Mouse (Mus musculus): ENCODE measurements at regions not wholly inside any gene's neighbourhood (a gene's known extent, or its start where the extent isn't known, plus 50 kb on each side); places are given as distances from the start of the nearest gene placed in this dataset.

DNA sequence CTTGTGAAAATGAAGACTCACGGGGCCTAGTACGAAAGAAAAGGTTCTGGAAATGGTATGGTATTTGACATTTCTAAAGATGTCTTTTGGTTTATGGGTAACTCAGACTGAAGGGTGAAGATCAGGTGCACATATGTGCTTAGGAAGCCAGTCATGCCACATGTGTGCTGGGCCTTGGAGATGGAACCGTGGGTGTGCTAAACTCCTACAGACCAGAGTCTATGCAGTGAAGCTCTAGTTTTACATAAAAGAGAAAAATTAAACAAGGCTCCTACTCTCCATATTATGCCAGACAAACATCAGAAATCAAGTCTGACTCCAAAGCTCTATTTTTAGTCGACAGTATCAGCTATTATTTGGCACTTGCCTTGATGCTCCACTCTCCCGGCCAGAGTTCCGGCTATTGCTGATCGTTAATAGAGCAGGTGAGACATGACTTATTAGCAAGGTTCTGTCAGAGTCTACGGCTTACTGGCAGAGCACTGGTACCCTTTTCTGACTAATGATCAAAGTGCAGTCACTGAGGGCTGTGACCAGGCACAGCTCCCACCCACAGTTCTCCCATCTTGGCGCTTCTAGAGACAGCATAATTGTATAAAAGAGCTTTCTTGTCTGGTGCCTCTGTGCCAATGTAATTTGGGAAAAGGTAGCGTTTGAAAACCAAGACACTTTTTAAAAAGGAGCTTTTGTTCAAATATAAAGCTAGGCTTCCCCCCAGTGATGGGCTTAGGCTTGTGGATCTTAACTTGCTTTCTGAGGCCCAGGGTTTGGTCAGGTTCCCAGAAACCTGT, 119.2 kb upstream of the Ccdc122 start:
- DNase-seq: no peak

DNA sequence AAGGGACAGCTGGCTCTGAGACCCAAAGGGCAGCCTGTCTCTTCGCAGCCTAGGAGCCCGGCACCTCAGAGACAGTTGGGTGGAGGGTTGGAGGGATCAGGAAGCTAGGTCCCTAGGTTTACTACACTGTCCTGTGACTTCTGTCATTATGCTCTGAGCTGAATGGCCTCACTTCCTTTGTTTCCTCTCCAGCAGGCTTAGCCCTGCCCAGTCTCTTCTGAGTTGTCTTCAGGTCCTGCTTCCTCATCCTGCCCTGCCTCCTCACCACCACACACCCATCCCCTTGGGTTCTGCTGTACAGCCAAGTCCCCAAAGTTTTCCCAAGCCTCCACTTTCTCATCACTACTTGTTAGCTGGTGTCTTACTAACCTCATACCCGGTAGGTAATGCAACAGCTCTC, 122.7 kb upstream of the Ccdc122 start:
- DNase-seq: no peak

GRCm38 (mm10) chr14:76912301-76913001, 124.1 kb upstream of the Ccdc122 start:
- DNase-seq: peak; percentile 52 to 69

GRCm38 (mm10) chr14:76911271-76911670, 125.3 kb upstream of the Ccdc122 start:
- DNase-seq: no peak

GRCm38 (mm10) chr14:76910186-76910585, 126.4 kb upstream of the Ccdc122 start:
- DNase-seq: no peak

DNA sequence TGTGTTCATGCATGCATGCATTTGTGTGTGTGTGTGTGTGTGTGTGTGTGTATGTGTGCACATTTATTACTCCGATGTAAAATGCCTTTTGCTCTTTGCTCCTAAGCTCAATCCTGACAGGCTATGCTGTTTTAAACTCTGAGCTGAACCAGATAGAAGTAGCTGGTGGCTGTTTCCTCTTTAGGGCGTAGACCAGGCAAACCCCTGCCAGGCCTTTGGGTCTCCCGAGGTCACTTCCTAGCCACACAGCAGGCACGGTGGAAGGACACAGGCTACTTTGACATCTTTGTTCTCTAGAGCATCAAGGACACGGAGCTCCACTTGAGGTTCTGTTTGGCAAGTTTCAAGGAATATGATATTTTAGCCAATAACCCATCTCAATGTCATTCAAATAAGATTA, 128.6 kb upstream of the Ccdc122 start:
- peak; percentile 31 to 52 for DNase-seq

- DNase-seq: no peak
These were observed 133.4 kb upstream of the Ccdc122 start for GRCm38 (mm10) chr14:76902962-76903757.

DNA sequence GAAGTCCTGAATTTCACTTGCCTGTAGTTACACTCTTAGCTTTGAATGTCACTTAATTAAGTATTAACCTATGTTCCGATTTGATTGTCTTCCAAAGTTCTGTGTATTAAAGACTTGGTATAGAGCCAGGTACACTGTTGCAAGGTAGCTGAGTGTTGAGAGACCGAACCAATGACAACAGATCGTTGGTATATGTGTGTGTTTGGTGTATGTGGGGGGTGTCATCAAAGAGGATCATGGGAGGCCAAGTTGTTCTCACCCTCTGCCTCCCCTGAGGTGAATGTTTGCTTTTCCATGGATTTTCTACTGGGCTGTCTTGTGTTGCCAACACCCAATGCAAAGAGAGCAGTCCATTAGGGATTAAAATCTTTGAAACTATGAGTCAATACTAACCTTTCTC, 135.1 kb upstream of the Ccdc122 start:
- no peak for DNase-seq

DNA sequence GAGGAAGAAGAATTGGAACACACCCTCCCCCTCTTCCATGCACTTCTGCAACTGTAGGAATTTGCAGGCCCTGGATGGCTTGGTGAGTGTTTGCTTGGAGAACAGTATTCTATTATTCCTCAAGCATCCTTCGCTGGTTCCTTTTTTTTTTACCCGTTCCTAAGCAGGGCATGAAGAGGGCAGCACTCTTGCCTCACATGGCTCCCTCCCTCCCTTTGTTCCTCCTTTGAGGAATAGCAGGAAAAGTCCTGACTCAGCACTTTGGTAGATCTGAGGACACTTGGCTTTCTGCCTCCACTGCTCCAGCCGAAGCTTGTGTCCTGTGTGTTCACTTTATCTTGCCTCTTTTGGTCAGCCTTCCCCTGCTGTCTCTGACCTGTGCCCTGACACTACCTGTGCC, 137.2 kb upstream of the Ccdc122 start:
- DNase-seq: peak in 1 of 2 experiments; percentile 27

DNA sequence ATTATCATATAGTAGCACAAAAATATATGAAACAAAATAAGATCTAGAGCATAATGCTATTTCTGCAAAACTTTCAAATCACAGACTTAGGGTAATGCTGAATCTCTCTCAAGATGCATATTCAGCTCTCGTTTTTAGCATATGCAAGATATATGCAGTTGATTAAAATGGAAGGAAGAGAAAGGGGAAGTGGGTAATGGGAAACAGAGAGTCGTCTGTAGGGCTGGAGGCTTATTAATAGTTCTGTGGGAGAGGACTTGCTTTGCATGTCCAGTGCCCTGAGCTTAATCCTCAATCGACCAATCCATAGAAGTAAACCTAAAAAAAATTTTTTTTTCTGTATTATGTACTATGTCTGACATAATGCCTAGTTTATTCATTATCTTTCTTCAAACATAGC, 148.9 kb upstream of the Ccdc122 start:
- DNase-seq: no peak

DNA sequence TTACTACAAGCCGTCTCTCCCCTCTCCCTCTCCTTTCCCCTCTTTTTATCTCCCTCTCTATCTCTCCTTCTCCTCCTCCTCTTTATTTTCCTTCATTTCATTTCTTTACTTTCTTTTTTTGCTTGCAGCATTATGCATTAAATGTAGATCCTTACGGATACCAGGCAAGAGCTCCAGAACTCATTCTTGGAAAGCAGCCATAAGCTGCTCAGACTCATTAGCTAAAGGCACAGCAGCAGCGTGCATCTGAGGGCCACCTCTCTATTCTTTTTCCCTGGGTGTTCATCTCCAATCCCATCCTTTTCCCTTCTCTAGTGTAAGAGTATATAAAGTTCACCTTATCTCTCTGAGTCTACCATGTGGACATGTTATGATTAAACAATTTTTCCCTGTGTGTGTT, 149.4 kb upstream of the Ccdc122 start:
- DNase-seq: no peak

DNA sequence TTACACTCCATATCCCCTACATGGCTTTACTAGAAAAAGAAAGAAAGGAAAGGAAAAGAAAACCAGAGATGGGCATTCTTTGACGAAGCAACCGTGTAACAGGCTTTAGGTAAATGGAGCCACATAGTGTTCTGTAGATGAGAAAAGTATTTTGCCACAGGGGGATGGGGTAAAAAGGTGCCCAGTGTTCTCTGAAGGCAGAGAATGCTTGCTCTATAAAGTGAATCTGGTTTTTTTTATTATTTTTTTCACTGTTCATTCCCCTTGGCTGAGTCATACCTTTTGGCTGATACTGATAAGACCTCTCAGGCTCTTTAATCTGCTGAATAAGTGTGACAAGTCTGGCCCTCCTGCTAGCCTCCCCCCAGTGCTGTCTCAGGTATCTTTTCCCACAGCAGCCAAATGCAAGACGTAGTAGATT, 153.3 kb upstream of the Ccdc122 start:
- DNase-seq: no peak

DNA sequence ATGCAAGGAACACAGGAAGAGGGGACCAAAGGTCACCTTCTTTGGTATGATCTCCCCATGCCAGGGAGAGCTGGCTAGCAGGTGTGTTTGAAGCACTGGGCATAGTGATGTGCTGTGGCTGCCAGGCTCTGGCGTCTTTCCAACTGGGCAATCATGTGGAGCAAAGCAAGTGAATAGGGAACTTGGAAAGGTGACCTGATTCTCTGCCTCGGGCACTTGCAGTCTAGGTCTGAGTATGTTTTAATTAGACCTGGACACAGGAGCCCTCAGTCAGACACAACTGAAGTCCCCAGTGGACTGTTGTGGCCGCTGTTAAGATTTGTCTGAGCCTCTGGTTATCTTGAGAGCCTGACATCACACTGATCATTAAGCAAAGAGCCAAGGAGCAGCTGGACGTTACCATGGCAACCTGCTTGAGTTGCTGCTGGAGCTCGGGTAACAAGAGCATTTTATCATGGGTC, 153.8 kb upstream of the Ccdc122 start:
- peak; percentile 83 to 89 for DNase-seq

DNA sequence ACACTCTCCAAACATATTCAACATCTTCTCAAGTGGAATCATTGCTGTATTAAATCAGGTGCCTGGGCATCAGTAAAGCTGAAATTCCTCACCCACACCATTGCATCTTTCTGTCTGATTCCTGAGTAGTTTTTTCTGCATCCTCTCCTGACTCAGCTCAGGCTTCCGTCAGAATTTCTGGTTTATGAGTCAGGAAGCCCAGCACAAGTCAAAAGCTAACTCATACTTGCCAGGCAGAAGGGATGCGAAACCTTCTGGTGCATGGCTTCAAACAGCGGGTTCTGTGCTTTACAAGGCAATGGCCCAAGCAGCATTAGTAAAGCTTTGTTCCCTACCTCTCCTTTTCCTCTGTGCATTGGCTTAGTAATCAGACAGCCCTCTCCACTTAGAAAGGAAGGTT, 155.7 kb upstream of the Ccdc122 start:
- DNase-seq: no peak

DNA sequence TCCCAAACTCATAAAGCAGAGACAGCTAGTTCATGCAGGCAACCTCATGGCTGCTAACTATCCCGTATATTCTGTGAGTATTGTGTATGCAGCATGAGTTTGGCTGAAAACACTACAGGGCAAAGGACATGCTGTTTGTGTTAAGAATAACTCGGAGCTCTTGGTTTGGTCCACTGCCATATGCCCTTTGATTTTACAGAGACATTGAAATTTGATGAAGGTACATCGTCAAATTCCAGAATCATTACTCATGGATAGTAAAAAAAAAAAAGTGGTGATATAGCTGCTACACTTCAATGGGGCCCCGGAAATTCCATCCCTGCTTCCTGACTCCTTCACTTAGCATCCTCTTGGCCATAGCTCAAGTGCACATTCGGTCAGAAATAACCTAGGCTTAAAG, 159.3 kb upstream of the Ccdc122 start:
- no peak for DNase-seq

DNA sequence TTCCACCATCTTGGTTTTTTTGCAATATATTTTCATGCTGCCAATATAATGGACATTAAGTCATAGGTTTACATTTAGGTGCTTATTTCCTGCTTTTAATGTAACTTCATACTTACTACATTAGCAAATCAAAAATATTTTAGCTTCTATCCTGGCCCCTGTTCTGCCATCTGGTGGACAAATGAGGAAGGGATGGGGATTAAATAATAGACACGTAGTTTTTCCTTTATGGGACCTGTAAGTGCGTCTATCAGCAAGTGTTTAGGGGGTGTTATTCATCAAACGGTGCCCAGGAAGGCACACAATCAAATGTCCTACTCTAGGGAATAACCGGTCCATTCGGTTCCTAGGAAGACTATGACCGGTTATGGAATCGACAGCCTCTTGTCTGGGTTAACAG, 160.6 kb upstream of the Ccdc122 start:
- peak; percentile 65 to 73 for DNase-seq

- DNase-seq: no peak
These were observed 161.2 kb upstream of the Ccdc122 start for GRCm38 (mm10) chr14:76875266-76875900.

DNA sequence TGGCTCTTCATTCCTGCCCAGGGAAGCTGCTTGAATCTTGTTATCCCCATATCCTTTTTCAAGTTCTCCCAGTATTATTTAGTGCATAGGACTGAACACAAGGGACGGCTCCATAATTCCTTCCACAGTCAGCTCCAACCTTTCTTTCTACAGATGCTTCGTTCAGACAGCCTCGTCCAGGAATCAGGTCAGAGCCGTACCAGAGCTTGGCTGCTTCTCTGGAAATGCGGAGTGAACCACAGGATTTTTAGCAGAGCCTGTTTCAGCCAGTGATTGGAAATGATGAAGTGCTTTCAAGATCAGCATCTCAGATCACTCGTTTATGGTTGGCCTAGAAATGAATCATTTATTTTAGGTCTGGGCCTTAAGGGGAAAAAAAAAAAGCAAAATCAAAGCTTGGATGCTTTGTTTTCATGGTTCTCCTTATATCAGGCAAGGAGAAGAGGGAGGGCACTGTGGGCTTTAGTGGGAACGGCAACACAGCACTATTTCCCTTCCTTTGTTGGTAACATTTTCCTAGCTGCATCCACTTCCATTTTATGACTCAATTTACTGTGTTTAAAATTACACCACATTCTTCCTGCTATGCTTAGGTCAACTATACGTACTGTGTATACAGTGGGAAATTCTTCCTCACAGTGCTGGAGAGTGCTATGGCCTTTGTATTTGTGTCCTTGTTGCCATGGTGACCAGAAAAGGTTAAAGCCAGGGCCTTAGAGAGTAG, 161.9 kb upstream of the Ccdc122 start:
- DNase-seq: peak in 1 of 2 experiments; percentile 30

DNA sequence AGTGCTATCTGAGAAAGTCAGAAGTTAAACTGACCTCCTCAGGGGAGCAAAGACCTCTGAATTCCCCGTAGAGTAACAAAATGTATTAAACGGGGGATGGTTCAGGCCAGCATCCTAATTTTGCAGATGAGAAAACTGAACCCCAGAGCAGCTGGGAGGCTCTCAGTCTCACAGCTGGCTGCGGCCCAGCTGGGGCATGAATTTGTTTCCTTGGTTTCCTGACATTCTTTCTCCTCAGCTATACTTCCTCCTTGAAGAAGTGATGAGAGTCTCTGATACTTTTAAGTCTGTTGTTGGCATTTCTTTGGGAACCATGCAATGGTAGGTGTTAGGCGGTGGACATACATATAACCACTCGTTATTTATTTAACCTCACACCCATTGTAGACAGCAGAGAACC, 162.9 kb upstream of the Ccdc122 start:
- no peak for DNase-seq

- no peak for DNase-seq
These were observed 163.6 kb upstream of the Ccdc122 start for GRCm38 (mm10) chr14:76872976-76873375.

DNA sequence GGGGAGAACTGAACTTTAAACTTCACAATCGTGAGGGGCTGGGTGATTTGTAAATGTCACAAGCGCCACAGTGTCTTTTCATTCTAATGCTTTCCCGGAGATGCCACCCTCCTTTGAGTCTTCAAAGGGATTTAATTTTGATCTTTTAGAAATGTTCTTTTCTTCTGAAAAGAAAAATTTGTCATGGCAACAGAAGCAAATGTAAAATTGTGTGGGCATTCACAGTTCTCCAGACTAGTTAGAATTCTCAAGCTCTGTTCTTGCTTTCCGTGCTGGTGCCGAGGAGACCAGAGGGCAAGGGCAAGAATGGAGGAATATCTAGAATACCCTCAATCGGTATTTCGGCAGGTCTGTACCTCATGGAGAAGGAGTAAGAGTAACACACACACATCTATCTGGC, 164.1 kb upstream of the Ccdc122 start:
- no peak for DNase-seq

- DNase-seq: no peak
These were observed 167.7 kb upstream of the Ccdc122 start for GRCm38 (mm10) chr14:76868831-76869230.

Data from kidney, postnatal 4 days (tissue).